Mouse (Mus musculus) lung, postnatal 4 days (tissue): ENCODE measurements around the gene Vps13d.

Source experiments
- DNase-seq, 2 experiments: peaks; one replicate each; pipeline ENCODE4 v3.0.0; 2021

Gene Vps13d

DNA sequence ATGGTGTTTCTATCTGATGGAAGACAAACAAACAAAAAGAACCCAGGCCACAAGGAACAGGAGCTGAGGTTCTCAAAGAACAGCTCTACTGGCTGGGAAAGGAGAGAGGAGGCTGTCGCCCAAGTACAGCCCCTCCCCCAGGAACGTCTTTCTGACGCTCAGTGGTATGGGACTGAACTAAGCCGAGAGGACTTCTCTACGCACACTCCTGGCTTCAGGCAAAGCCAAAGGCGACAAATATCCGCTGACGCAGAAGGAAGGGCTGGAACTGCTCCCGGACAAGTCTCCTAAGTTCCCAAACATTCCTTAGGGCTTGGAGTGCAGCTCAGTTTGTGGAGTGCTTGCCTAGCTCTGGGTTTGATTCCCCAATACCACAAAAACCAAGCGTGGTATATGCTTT, 264.4 kb downstream of the Vps13d start:
- peak; percentile 90 to 95 for DNase-seq

DNA sequence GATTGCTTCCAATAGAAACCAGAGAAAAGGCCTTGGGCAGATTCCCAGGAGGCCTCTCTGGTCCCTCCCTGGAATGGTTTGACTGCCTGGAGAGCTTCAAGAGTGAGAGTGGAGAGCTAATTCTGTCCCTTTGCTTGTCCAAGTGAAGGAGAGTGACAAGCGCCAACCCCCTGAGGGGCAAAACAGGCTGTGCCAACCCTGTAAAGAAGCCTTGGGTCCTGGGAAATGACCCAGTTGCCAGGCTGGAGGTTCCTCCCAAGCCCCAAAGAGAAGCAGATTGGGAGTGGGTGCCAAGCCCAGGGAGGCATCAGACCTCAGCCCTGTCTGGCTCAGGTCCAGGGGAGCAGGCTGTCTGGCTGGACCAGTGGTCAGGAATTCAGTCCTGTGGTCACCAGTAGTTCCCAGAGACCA, 265.0 kb downstream of the Vps13d start:
- peak; percentile 77 to 81 for DNase-seq

- DNase-seq = no peak
These were observed 265.9 kb downstream of the Vps13d start for GRCm38 (mm10) chr4:144928693-144929436.
